Mouse (Mus musculus): ENCODE measurements around the gene Creb3l1.

GRCm38 (mm10) chr2:91964610-91965204, 59.6 kb downstream of the Creb3l1 start:
- no peak for TF ChIP-seq CTCF (IDR thresholded peaks at IDR 0.05; ENCODE audit: extremely low read depth, insufficient read length, insufficient replicate concordance, low read depth, low read length)
- no peak for TF ChIP-seq POLR2A (IDR thresholded peaks at IDR 0.05; ENCODE audit: low read depth, low read length)

Data from small intestine, adult 2 months (tissue).